Mouse (Mus musculus): ENCODE data around the gene BC051665.

- no peak for TF ChIP-seq CTCF (IDR thresholded peaks at IDR 0.05; ENCODE audit: low read depth, low read length)
- TF ChIP-seq TAL1 (conservative IDR thresholded peaks at IDR 0.05; ENCODE audit: low read depth, low read length) = no peak
- TF ChIP-seq GATA1 (IDR thresholded peaks at IDR 0.05; ENCODE audit: borderline replicate concordance, low read length) = no peak
- TF ChIP-seq POLR2AphosphoS5 (IDR thresholded peaks at IDR 0.05; ENCODE audit: insufficient replicate concordance, low read depth, low read length) = no peak
- no peak for TF ChIP-seq GATA2 (IDR thresholded peaks at IDR 0.05; ENCODE audit: borderline replicate concordance, low read depth, low read length)
Observed at GRCm38 (mm10) chr13:60802749-60803148, 16.6 kb upstream of the BC051665 start, which contains the start of gene Ctsll3.
